Mouse (Mus musculus): Measurements from ENCODE around the gene Mcfd2.

Gene Mcfd2

GRCm38 (mm10) chr17:87246103-87246502 is 19.6 kb downstream of the Mcfd2 start:
- no peak for ATAC-seq (ENCODE audit: insufficient number of reproducible peaks, low FRiP score, low TSS enrichment)

DNA sequence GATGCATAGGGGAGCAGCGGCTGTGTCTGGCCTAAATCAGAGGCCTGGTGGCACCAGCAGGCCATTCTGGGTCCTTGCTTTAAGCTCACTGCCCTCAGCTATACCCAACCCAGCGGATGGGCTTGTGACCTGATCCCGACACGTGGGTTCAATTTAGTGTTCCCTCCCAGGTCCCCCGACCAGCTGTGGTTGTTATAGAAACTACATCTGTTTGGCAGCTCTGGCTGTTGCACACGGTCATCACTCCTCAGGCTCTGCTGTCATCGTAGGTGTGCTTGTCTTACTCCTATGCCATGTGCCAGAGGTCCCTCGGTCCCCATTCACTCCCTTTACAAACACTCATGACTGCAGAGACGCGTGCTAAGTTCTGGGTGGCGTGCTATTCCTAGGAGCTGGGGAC is 27.9 kb downstream of the Mcfd2 start:
- ATAC-seq (ENCODE audit: insufficient number of reproducible peaks, low FRiP score, low TSS enrichment): no peak

DNA sequence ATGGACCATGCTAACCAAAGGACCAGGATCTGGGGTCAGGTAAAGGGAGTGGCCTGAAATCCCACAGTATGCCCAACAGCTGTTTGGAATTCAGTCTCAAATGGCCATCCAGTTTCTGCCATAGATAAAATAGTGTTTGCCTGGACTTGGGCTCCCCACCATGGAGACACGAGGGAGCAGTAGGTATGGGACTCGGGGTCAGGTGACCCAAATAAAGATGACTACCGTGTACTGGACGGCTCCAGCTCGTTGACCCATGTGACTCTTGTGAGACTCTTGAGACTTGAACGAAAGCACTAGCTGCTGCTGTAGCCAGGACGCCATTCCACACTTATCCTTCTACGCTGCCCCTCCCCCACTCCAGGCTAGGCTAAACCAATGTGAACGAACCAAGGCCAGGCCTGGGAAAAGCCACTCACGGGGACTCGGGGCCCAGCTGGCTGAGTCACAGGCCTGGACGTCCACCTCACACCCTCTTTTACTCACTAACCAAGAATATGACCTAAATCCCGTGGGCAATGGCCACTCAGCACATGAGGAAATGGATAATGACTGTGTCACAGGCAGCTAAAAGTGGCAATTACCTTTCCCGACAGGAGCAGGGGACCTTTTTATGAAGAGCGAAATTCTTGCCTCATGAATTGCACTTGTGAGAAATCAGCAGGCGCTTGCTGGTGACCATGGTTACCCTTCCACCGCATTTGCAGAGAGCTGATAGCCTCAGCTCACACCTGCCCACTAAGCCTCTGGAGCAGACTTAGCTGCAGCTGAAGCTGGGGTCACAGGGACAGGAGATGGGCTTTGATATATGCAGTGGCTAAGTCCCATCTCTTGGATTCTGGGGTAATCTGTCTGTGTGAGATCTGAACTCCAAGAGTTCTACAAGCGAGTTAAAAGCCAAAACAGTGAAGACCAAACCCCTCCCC is 28.7 kb downstream of the Mcfd2 start:
- no peak for ATAC-seq (ENCODE audit: insufficient number of reproducible peaks, low FRiP score, low TSS enrichment)

GRCm38 (mm10) chr17:87235019-87235418 is 30.7 kb downstream of the Mcfd2 start:
- ATAC-seq (ENCODE audit: insufficient number of reproducible peaks, low FRiP score, low TSS enrichment): no peak

GRCm38 (mm10) chr17:87227878-87228277 is 37.9 kb downstream of the Mcfd2 start:
- ATAC-seq (ENCODE audit: insufficient number of reproducible peaks, low FRiP score, low TSS enrichment): no peak

DNA sequence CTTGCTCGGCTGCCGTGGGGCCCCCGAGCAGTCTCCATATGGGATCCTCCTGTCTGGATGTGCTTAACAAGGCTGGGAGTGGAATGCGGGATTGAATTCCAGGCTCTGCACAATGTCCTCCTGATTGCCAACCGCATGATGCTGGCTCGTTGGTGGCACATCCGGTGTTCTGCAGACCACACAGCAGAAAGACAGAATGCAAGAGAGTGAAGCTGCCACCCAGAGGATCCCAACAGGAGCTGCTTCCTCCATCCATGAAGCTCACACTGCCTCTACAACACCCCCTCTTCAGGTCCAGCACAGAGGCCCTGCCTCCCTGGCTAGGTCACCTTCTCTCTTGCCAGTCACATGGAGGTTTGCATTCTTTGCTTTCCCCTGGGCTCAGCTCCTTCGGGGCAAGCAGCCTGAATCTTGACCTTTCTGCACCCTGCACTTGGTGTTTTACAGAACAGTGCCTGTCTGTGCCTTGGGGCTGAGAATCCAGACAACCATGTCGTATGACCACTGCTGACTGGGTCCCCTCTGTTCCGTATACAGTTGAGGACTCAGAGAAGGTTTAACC is 39.6 kb downstream of the Mcfd2 start:
- no peak for ATAC-seq (ENCODE audit: insufficient number of reproducible peaks, low FRiP score, low TSS enrichment)

DNA sequence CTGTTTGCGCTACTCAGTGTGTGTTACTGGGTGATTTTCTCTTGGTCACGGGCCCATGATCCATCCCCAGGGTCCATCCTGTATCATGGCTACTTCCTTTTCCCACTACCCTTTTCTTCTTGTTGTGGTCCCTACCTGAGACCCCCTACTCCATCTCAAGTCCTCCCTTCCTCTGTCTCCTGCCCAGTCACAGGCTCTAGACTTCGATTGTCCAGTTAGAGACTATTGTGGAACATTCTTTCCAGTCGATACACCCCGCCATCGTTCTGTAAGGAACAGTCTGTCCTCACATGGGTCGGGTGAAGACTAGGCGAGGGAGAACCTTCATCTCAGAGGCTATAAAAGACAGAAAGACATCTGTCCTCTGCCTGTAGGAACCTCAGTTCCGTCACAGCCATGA is 40.4 kb downstream of the Mcfd2 start:
- ATAC-seq (ENCODE audit: insufficient number of reproducible peaks, low FRiP score, low TSS enrichment): no peak

- ATAC-seq (ENCODE audit: insufficient number of reproducible peaks, low FRiP score, low TSS enrichment): no peak
Observed at GRCm38 (mm10) chr17:87224461-87224860, 41.3 kb downstream of the Mcfd2 start.

DNA sequence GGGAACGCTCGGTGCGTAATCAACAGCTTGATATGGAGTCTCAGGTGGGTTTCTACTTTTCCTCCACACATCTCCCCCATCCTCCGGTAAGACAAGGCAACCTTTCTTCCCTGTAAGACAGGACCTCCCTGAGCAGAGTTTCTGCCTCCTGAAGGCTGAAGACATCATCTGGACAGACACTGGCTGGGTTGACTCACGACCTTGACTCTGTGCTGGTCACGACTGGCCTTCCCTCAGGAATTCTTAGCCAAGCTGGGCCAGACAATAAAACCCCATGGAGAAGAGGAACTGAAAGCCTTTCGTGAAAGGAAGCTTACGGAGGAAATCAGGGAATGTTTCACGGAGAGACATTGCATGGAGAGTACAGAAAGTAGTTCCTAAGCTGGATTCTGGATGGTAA is 46.3 kb downstream of the Mcfd2 start:
- ATAC-seq (ENCODE audit: insufficient number of reproducible peaks, low FRiP score, low TSS enrichment): no peak

GRCm38 (mm10) chr17:87214523-87214922 is 51.2 kb downstream of the Mcfd2 start:
- ATAC-seq (ENCODE audit: insufficient number of reproducible peaks, low FRiP score, low TSS enrichment): no peak

DNA sequence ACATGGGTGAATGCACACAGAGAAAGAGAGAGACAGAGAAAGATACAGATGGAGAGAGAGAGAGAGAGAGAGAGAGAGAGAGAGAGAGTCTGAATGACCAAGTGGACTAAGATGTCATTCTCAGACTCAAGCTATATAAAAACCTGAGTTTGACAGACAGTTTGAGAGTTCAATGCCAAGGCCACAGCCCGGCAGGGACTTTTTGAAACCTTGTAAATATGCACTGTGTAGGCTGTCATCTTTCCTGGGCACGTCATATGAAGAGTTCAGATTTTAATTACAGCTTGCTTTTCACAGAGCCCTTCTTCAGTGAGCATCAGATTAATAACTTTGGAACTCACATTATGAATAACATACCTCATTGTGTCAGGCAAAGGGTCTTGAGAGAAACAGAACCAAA is 55.2 kb downstream of the Mcfd2 start:
- ATAC-seq (ENCODE audit: insufficient number of reproducible peaks, low FRiP score, low TSS enrichment): no peak

DNA sequence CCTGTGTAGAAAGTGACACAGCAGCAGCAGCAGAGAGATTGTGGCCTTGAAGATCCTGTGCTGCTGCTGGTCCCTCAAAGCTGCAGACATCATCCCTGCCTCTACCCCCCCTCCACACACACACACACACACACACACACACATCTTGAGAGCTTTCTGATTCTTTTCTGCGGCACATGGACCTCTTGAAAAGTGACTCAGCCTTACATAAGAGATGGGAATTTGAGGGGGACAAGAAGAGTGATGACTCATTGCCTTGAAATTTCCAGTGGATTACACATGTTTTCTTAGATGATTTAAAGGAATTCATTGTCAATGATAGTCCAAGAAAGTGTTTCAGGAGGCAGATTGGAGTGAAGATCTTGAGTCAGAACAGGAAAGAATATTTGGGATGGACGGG is 58.9 kb downstream of the Mcfd2 start:
- no peak for ATAC-seq (ENCODE audit: insufficient number of reproducible peaks, low FRiP score, low TSS enrichment)
